Mouse (Mus musculus) intestine, postnatal 0 days (tissue): Measurements from ENCODE around the gene Hbb-bs. TPM values are rescaled to one million over a fixed set of nuclear protein-coding genes. Genes with fewer than 3 reads are reported as not detected.

Source experiments
- ATAC-seq: fragments of 200-750 bp; cut with Nextera tagmentation; 2 replicates; pipeline ENCODE4 v1.8.0; 2017; ENCODE audit warnings: mild to moderate bottlenecking, moderate TSS enrichment, moderate library complexity
- H3K27ac ChIP-seq: fragments of 300-500 bp; sonication (generic); 2 replicates; pipeline ENCODE4 v1.5.1; 2014; ENCODE audit warnings: mild to moderate bottlenecking, low read depth, low read length, moderate library complexity
- H3K27me3 ChIP-seq: fragments of 300-500 bp; sonication (generic); replicated peaks from 2 replicates; pipeline ENCODE4 v1.6.1; 2014; ENCODE audit warnings: low read length, mixed read lengths; ENCODE audit not compliant: control insufficient read depth, insufficient read depth
- H3K36me3 ChIP-seq: fragments of 300-500 bp; sonication (generic); 2 replicates; pipeline ENCODE4 v1.6.1; 2014; ENCODE audit warnings: mild to moderate bottlenecking, moderate library complexity; ENCODE audit not compliant: control insufficient read depth, insufficient read depth
- H3K4me1 ChIP-seq: fragments of 300-500 bp; sonication (generic); replicated peaks from 2 replicates; pipeline ENCODE4 v1.6.1; 2014; ENCODE audit warnings: antibody characterized with exemption, low read length, mixed read lengths; ENCODE audit not compliant: control insufficient read depth, insufficient read depth
- H3K4me2 ChIP-seq: fragments of 300-500 bp; sonication (generic); replicated peaks from 2 replicates; pipeline ENCODE4 v1.6.1; 2014; ENCODE audit warnings: low read depth, mild to moderate bottlenecking, moderate library complexity
- H3K4me3 ChIP-seq: fragments of 300-500 bp; sonication (generic); 2 replicates; pipeline ENCODE4 v1.5.1; 2014; ENCODE audit warnings: low read depth, low read length
- H3K9ac ChIP-seq: fragments of 300-500 bp; sonication (generic); 2 replicates; pipeline ENCODE4 v1.6.1; 2014; ENCODE audit warnings: mild to moderate bottlenecking, low read depth, low read length
- H3K9me3 ChIP-seq: fragments of 300-500 bp; sonication (generic); 2 replicates; pipeline ENCODE4 v1.6.1; 2016; ENCODE audit warnings: mixed run types; ENCODE audit not compliant: control insufficient read depth
- CTCF ChIP-seq: sonication (generic); IDR thresholded peaks from 2 replicates; pipeline ENCODE4 v1.5.1; 2016; ENCODE audit warnings: low read depth, mild to moderate bottlenecking, control low read depth, antibody characterized with exemption, moderate library complexity
- WGBS: fragments of 180-500 bp; shearing (Covaris S2); extraction: QIAGEN DNeasy Blood & Tissue Kit; methylation state at CpG from one replicate; pipeline ENCODE4 v1.1.7; 2014; 5-methylcytosine and 5-hydroxymethylcytosine counted together
- polyA plus RNA-seq: library from polyadenylated mRNA; unstranded; fragments of >200 nt; fragmentation: Nextera tagmentation; extraction: Ambion mirVana; gene quantifications from 2 replicates; pipeline ENCODE4 v1.2.1, GENCODE M21; 2015

The Hbb-bs gene
- polyA plus RNA-seq, 1 experiment from 2014 or later, result 726 TPM

GRCm38 (mm10) chr7:103860855-103861254 lies 33.0 kb upstream of the Hbb-bs start:
- no peaks in the 10 kb centered on the region for H3K36me3 ChIP-seq
- H3K4me3 ChIP-seq, result no peak overlapping the region
- ATAC-seq, result peak; percentile 69; the same call in 1 of the 2 replicates
- H3K9ac ChIP-seq, result no peak overlapping the region
- WGBS, result 41% methylated on average over 1 of the region's 1 CpGs
- TF ChIP-seq CTCF, result no peak
- H3K9me3 ChIP-seq, result no peaks in the 10 kb centered on the region
- no peaks in the 10 kb centered on the region for H3K27me3 ChIP-seq
- H3K27ac ChIP-seq, result no peak overlapping the region
- no peaks in the 10 kb centered on the region for H3K4me1 ChIP-seq
- H3K4me2 ChIP-seq, result no peak overlapping the region

DNA sequence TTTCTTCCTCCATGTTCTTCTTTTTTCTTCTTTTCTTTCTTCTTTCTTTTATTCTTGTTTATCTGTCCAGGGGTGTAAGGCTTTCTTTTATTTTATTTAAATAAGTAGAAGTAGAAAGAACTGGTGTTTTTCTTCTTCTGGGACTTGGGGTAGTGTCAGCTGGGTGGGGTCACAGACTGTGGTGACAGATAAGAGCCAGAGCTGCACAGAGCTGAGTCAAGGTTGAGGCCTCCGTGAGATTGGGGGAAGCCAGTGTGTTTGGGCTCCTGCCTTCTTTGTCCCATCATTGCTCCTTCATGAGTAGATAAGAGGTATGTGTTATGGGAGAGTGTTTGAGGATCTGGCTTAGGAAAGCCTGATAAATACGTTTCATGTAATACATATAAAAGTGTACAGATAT lies 31.2 kb upstream of the Hbb-bs start:
- ATAC-seq, result no peak
- no peak overlapping the region for H3K4me3 ChIP-seq

GRCm38 (mm10) chr7:103854669-103855068 lies 26.8 kb upstream of the Hbb-bs start:
- TF ChIP-seq CTCF, result no peak
- Histone ChIP-seq H3K9ac (no peak overlapping the region), H3K4me3 (no peak overlapping the region), H3K9me3 (no peaks in the 10 kb centered on the region), H3K27ac (no peak overlapping the region), H3K27me3 (no peaks in the 10 kb centered on the region), H3K4me1 (no peaks in the 10 kb centered on the region), H3K36me3 (no peaks in the 10 kb centered on the region), H3K4me2 (no peak overlapping the region)
- no peak for ATAC-seq
- WGBS, result 61% methylated on average over 1 of the region's 1 CpGs

More for the DNA sequence above, 31.2 kb upstream of the Hbb-bs start:
- H3K27me3 ChIP-seq, result no peaks in the 10 kb centered on the region
- no peak overlapping the region for H3K27ac ChIP-seq
- TF ChIP-seq CTCF, result no peak
- H3K9ac ChIP-seq, result no peak overlapping the region
- no peaks in the 10 kb centered on the region for H3K36me3 ChIP-seq
- no peaks in the 10 kb centered on the region for H3K9me3 ChIP-seq
- H3K4me1 ChIP-seq, result no peaks in the 10 kb centered on the region
- no peak overlapping the region for H3K4me2 ChIP-seq
- 40% methylated on average over 2 of the region's 2 CpGs for WGBS

GRCm38 (mm10) chr7:103853090-103853489 lies 25.2 kb upstream of the Hbb-bs start, which contains the start of gene Hbb-y:
Gene Hbb-y (minus strand): TSS chr7:103853216.
- Histone ChIP-seq H3K4me3 (no peak within 1 kb of the TSS), H3K4me1 (no peaks in the 10 kb centered on the region), H3K36me3 (no peaks in the 10 kb centered on the region), H3K27ac (no peak within 1 kb of the TSS), H3K9ac (no peak within 1 kb of the TSS), H3K9me3 (no peaks in the 10 kb centered on the region), H3K27me3 (no peaks in the 10 kb centered on the region), H3K4me2 (no peak within 1 kb of the TSS)
- WGBS, result 59% methylated on average over 2 of the region's 2 CpGs
- TF ChIP-seq CTCF, result no peak
- ATAC-seq, result no peak

DNA sequence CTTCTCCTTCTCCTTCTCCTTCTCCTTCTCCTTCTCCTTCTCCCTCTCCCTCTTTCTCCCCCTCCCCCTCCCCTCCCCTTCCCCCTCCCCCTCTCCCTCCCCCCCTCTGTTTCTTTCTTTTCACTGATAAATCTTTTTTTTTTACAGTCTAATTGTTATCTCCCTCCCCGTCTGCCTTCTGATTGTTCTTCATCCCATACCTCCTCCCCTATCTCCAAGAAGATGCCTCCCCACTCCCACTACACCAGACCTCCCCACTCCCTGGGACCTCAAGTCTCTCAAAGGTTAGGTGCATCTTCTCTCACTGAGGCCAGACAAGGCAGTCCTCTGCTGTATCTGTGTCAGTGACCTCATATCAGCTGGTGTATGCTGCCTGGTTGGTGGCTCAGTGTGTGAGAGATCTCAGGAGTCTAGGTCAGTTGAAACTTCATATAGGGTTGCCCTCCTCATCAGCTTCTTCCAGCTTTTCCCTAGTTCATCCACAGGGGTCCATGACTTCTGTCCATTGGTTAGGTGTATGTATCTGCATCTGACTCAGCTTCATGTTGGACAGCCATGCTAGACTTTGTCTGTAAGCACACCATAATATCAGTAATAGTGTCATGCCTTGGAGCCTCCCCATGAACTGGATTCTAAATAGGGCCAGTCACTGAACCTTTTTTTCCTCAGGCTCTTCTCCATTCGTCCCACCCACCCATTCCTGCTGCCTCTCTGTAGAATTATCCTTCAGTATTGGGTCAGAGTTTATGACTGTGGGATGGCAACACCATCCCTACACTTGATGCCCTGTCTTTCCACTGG lies 16.8 kb upstream of the Hbb-bs start:
- H3K9me3 ChIP-seq, result no peaks in the 10 kb centered on the region
- H3K27ac ChIP-seq, result no peak overlapping the region
- TF ChIP-seq CTCF, result no peak
- no peak overlapping the region for H3K4me3 ChIP-seq
- WGBS, result 33% methylated on average over 2 of the region's 2 CpGs
- H3K27me3 ChIP-seq, result no peaks in the 10 kb centered on the region
- H3K9ac ChIP-seq, result no peak overlapping the region
- ATAC-seq, result no peak
- no peaks in the 10 kb centered on the region for H3K36me3 ChIP-seq
- H3K4me1 ChIP-seq, result no peaks in the 10 kb centered on the region
- H3K4me2 ChIP-seq, result no peak overlapping the region

DNA sequence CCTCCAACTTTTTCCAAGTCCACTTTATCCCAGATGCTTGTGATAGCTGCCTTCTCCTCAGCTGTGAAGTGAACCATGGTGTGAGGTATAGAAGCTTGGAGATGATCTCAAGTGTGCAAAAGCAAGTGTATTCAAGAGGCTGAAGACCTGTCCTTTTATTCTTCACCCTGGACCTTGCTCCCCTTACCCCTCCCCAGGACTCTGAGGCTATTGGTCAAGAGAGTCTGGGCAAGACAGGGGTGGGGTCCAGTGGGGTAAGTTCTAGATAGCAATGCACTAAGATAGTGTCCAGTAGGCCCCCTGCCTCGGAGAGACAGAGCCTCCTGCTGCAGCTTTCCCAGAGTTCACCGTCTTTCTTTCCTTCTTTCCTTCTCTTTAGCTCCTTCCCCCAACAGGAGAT lies 15.1 kb upstream of the Hbb-bs start, which contains the start of gene Hbb-bh1:
Gene Hbb-bh1 (minus strand): TSS at position 131 of the 400 bp plus-strand sequence.
- Histone ChIP-seq H3K27ac (no peak within 1 kb of the TSS), H3K4me1 (no peaks in the 10 kb centered on the region), H3K4me2 (no peak within 1 kb of the TSS), H3K9me3 (no peaks in the 10 kb centered on the region), H3K36me3 (no peaks in the 10 kb centered on the region), H3K4me3 (no peak within 1 kb of the TSS), H3K9ac (no peak within 1 kb of the TSS), H3K27me3 (no peaks in the 10 kb centered on the region)
- no peak for TF ChIP-seq CTCF
- ATAC-seq, result no peak
- 63% methylated on average over 2 of the region's 2 CpGs for WGBS
